In the genomic region with DNA sequence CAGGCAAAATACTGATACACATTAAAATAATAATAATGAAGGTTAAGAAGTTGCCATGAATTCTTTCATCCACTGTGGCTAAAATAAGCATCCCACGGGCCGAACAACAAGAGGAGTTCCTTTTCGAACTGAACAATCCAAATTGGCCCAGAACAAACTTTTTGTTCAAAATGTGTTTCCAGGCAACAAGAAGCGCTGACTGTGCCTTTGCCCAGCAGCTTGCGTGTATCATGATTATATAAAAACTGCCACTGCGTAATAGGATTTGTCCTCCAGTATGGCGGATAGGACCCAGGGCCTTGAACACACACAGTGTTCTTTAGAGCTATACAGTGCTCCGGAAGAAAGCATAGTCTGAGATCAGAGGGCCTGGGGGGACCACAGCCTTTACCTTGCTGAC, we compare ENCODE assay signal across 21 mouse cellular contexts. TPM values are rescaled to one million over a fixed set of nuclear protein-coding genes. Genes with fewer than 3 reads are reported as not detected.
"Had no signal": no experiment of that assay in that cellular context is flagged by ENCODE, and none has a peak within 500 bp of the region (broad histone marks: within the 10 kb centered on the region; RNA-seq: fewer than 3 reads in every experiment).

No protein-coding gene starts in this region.

- DNase-seq: kidney, adult 2 months; kidney, postnatal 25 days; layer of hippocampus, adult 9-11 months; left cerebral cortex, postnatal 4 days; lung, adult 2 months; right cerebral cortex, adult 18-20 months; right cerebral cortex, postnatal 25 days; spleen, adult 18-20 months; thymus, adult 2 months; thymus, postnatal 14 days; thymus, postnatal 4 days had no signal

- H3K4me3 ChIP-seq: limb, embryonic 12.5 days had no signal

- H3K27ac ChIP-seq: kidney, postnatal 0 days; limb, embryonic 12.5 days; limb, embryonic 15.5 days; macrophage; midbrain, embryonic 13.5 days; stomach, embryonic 15.5 days had no signal

- H3K27me3 ChIP-seq: limb, embryonic 12.5 days; limb, embryonic 15.5 days; liver, embryonic 12.5 days; midbrain, embryonic 13.5 days; stomach, embryonic 15.5 days had no signal

RNA-seq across cellular contexts. Expression of gene Gm49325, which starts 2.6 kb away (rescaled TPM):
- total RNA-seq: megakaryocyte, adult 5-6 weeks; midbrain, postnatal 0 days had no signal
- polyA plus RNA-seq: kidney, adult 2 months; liver, embryonic 16.5 days; lung, adult 2 months; thymus, adult 2 months had no signal
